Mouse (Mus musculus): ENCODE data around the gene Tmem247. TPM values are rescaled to one million over a fixed set of nuclear protein-coding genes. Genes with fewer than 3 reads are reported as not detected.

Tmem247 gene
- polyA plus RNA-seq, 1 experiment from 2014 or later = not detected

DNA sequence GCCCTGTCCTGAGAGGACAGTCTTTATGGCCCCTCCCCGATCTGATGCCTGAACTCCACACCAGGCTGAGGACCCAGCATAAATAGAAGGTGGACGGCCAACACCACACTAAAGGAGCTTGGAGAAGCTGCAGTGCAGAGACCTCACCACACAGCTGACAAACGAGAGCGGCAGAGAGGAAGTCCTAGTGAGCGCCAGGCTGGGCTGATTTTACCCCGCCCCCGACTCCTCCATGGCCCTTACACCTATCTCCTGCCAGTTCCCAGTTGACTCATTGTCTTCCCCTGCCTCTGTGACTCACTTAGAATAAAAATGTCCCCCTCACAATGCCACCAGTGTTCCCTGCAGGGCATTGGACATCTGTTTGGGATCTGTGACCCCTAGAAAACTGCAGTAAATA, 13.6 kb upstream of the Tmem247 start:
- WGBS = 51% methylated on average over 7 of the region's 7 CpGs
- no peak for ATAC-seq

DNA sequence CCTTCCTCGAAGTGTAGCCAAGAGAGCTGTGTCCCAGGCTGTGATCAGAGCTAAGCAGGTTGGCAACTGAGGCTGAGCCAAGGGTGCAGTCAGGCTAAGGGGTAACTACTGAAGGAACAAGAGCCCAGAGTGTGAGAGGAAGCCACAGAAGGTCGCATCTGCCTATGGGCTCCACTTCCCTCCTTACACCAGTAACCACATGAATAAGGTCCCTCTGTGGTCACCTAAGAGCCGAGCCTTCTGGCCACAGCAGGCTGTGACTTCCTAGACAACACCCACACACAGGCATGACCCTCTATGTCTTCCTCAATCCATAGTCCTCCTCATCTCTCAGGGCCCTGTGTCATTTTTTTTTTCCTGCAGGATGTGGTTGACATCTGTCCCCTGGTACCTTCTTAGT, 12.9 kb upstream of the Tmem247 start:
- Histone ChIP-seq H3K4me1 (peaks cover 31% of the 10 kb centered on the region), H3K4me3 (no peak overlapping the region), H3K4me2 (no peak overlapping the region), H3K27me3 (no peaks in the 10 kb centered on the region), H3K9ac (no peak overlapping the region), H3K9me3 (replicated peaks) (no peaks in the 10 kb centered on the region), H3K36me3 (ENCODE audit: poor library complexity, severe bottlenecking) (no peaks in the 10 kb centered on the region), H3K27ac (no peak overlapping the region)
- ATAC-seq = no peak
- WGBS = 77% methylated on average over 3 of the region's 3 CpGs

More for the DNA sequence above, 13.6 kb upstream of the Tmem247 start:
- Histone ChIP-seq H3K9me3 (replicated peaks) (no peaks in the 10 kb centered on the region), H3K9ac (no peak overlapping the region), H3K4me1 (peaks cover 31% of the 10 kb centered on the region), H3K36me3 (ENCODE audit: poor library complexity, severe bottlenecking) (no peaks in the 10 kb centered on the region), H3K4me3 (no peak overlapping the region), H3K27ac (no peak overlapping the region), H3K27me3 (no peaks in the 10 kb centered on the region), H3K4me2 (no peak overlapping the region)

DNA sequence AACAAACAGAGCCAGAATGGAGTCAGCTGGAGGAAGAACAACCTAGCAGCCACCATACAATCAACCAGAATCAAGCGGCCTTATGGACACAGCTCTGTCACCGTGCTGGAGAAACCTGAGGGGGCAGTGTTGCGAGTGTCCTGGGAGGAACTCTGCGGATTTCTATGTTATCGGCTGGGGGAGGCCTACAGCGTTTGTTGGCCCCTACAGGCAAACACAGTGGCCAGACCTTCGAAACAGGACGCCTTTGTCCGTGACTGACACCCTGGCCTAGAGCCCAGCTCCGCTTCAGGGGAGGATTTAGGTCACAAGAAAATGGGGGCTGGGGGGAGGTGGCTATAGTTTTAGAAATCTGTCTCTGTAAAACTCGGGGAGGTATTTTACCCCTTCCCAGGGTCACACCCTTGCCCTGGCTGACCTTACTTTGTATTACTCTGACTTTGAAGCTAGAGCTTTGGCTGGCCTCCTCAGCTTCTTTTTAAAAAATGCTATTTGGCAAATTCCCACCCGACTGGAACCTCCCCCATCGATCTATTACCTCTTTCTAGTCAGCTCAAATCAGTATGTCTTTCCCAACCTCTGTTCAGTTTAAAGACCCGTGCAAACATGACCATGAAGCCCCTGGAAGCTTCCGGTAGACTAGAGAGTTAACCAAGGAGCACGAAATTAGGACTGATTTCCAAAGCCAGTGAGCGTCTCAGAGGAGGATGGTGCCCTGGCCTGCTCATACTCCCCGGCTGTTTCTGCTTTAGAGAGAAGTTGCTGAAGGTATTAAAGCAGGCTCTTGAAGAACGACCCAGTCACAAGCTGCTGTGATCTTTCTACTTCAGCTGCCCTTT, 11.6 kb upstream of the Tmem247 start:
- peak overlapping the region; percentile 26 for H3K9ac ChIP-seq
- ATAC-seq = peak; percentile 81

DNA sequence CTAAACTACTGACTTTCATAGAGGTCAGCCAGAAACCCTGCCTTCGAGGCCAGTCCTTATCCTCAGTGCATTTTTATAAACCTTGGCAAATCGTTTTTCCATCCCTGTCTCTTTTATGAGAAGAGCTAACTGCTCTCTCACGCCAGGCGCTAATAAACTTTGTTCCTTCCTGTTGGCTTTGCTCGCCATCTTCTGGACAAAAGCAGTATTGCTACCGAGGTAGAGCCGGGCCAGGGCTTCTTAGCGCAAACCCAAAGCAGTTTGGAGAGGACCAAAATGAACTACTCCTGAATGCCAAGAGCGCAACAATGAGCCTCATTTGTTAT, 11.0 kb upstream of the Tmem247 start:
- no peak overlapping the region for H3K4me3 ChIP-seq
- no peaks in the 10 kb centered on the region for H3K27me3 ChIP-seq
- no peaks in the 10 kb centered on the region for H3K9me3 ChIP-seq (replicated peaks)
- peak overlapping the region; percentile 84; the same call in 1 of the 2 replicates for H3K27ac ChIP-seq
- peak overlapping the region; percentile 27 for H3K4me2 ChIP-seq
- no peaks in the 10 kb centered on the region for H3K36me3 ChIP-seq (ENCODE audit: poor library complexity, severe bottlenecking)
- peak; percentile 64 for ATAC-seq
- WGBS = 4% methylated on average over 9 of the region's 9 CpGs
- H3K9ac ChIP-seq = peak overlapping the region; percentile 26; the same call in 1 of the 2 replicates
- H3K4me1 ChIP-seq = peaks cover 27% of the 10 kb centered on the region

More for the DNA sequence above, 11.6 kb upstream of the Tmem247 start:
- Histone ChIP-seq H3K9me3 (replicated peaks) (no peaks in the 10 kb centered on the region), H3K4me1 (peaks cover 31% of the 10 kb centered on the region), H3K27me3 (no peaks in the 10 kb centered on the region), H3K36me3 (ENCODE audit: poor library complexity, severe bottlenecking) (no peaks in the 10 kb centered on the region), H3K4me3 (no peak overlapping the region), H3K4me2 (peak overlapping the region; percentile 27), H3K27ac (peak overlapping the region; percentile 84)
- 17% methylated on average over 19 of the region's 19 CpGs for WGBS

DNA sequence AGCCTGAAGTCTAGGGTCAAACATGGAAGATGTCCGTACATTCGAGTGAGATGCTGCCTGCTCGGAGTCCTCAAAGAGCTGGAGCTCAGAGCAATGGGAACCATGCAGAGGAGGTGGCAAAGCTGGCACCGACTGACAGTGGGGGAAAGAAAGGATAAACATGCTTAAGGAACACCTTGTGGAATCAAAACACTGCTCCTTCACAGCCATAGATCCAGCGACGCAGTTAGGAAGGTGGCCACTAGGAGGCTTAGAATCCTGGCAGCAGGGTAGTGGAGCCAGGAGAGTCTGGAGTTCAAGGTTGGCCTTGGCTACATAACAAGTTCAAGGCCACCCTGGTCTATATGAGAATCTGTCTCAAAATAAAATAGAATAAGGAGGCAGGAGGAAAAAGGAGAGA, 10.5 kb upstream of the Tmem247 start:
- no peaks in the 10 kb centered on the region for H3K9me3 ChIP-seq (replicated peaks)
- no peak overlapping the region for H3K4me2 ChIP-seq
- H3K27ac ChIP-seq = no peak overlapping the region
- H3K9ac ChIP-seq = no peak overlapping the region
- no peaks in the 10 kb centered on the region for H3K27me3 ChIP-seq
- H3K4me1 ChIP-seq = peaks cover 27% of the 10 kb centered on the region
- 35% methylated on average over 6 of the region's 6 CpGs for WGBS
- no peak for ATAC-seq
- H3K36me3 ChIP-seq (ENCODE audit: poor library complexity, severe bottlenecking) = no peaks in the 10 kb centered on the region
- no peak overlapping the region for H3K4me3 ChIP-seq

DNA sequence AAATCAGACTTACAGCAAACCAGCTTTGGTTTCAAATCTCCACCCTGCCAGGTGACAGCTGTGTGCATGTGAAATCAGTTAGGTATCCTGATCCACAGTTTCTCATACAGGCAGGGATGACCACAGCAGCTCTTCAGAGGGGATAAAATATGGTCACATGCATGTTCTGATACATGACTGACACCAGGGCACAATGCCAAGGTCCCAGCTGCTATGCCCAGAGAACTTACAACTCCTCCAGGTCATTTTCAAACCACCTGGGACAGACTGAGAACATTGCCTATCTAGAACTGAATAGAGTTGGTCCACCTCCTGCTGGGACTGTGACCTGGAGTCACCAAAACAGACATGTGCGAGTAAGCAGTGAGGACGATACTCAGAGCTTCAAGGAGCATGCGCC, 10.1 kb upstream of the Tmem247 start:
- Histone ChIP-seq H3K36me3 (ENCODE audit: poor library complexity, severe bottlenecking) (no peaks in the 10 kb centered on the region), H3K4me1 (peaks cover 27% of the 10 kb centered on the region), H3K9ac (no peak overlapping the region), H3K27me3 (no peaks in the 10 kb centered on the region), H3K4me2 (no peak overlapping the region), H3K27ac (no peak overlapping the region), H3K9me3 (replicated peaks) (no peaks in the 10 kb centered on the region), H3K4me3 (no peak overlapping the region)
- 81% methylated on average over 3 of the region's 3 CpGs for WGBS
- no peak for ATAC-seq

DNA sequence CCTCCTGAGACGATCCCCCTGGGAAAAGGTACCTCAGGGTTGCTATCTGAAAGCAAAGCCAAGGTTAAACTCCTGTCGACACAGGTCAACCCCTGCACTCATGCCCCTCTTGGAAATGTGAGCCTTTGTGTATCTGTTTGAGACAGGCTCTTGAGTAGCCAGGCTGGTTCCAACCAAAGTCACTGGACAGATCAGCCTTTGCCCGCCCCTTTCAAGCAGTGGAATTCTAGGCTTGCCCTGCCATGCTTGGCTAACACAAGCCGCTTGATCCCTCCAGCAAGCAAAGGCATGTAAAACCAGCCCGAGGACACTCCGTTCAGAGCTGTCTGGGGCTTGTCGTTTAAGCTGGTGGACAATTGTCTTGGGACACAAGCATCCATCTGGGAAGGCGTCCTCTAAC, 8.8 kb upstream of the Tmem247 start:
- ATAC-seq = no peak
- Histone ChIP-seq H3K9me3 (replicated peaks) (no peaks in the 10 kb centered on the region), H3K27me3 (no peaks in the 10 kb centered on the region), H3K36me3 (ENCODE audit: poor library complexity, severe bottlenecking) (no peaks in the 10 kb centered on the region), H3K4me1 (peaks cover 27% of the 10 kb centered on the region), H3K4me2 (no peak overlapping the region), H3K27ac (no peak overlapping the region), H3K4me3 (no peak overlapping the region), H3K9ac (no peak overlapping the region)
- WGBS = 83% methylated on average over 8 of the region's 8 CpGs

DNA sequence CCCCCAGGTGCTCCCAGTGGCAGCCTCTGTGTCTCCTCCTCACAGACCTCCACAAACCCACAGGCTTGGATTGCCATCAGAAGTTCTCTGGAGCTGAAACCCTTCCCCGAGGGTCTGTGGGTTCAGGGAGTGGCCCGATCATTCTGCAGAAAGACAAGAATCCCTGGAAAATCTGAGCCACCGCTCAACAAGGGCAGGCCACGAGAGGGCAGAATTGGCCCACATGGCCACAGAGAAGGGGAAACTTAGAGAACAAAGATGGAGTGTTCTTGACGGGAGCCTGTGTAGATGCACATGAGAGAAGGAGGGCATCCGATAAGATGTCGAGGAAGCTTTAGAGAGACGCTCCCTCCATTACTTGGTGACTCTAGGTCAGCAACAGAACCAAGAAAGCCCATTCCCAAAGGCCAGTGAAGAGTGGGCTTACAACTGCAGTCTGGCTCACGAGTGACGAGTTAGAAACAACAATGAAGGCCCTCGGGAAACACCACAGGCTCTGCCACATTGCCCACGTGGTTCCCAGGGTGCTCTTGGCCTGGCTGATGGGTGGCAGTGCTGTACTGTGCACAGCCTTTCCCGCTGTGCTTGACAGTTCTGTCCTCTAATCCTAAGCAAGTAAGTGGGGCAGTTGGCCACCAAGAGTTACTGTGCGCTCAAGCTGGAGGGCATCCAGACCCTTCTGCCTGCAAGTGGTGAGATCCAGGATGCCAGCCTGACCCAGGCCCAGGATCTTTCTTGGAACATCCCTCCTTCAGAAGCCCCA, 7.2 kb upstream of the Tmem247 start:
- ATAC-seq = no peak
- H3K4me2 ChIP-seq = no peak overlapping the region
- no peak overlapping the region for H3K4me3 ChIP-seq
- H3K27me3 ChIP-seq = no peaks in the 10 kb centered on the region
- H3K9me3 ChIP-seq (replicated peaks) = no peaks in the 10 kb centered on the region
- H3K27ac ChIP-seq = no peak overlapping the region
- WGBS = 71% methylated on average over 14 of the region's 14 CpGs
- no peak overlapping the region for H3K9ac ChIP-seq
- no peaks in the 10 kb centered on the region for H3K36me3 ChIP-seq (ENCODE audit: poor library complexity, severe bottlenecking)
- H3K4me1 ChIP-seq = peaks cover 11% of the 10 kb centered on the region

DNA sequence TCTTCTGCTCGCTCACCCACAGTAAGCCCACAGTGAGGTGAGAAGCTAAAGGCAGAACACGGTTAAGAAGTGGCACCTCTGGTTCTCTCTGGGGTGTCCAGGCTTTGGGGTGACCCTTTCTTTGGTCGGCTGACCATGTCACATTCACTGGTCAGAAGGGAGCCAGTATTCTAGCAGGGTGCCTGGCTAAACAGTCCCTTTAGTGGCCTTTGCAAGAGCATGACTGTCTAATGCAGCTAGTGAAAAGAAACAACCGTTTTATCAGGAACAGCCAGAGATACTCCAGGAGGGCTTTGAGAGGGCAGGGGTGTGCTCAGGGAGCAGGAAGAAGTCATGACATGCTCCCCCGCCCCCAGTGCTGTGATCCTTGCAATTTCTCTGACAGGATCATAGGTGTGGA, 5.9 kb upstream of the Tmem247 start:
- Histone ChIP-seq H3K9me3 (replicated peaks) (no peaks in the 10 kb centered on the region), H3K27ac (no peak overlapping the region), H3K4me2 (no peak overlapping the region), H3K4me1 (no peaks in the 10 kb centered on the region), H3K4me3 (no peak overlapping the region), H3K9ac (no peak overlapping the region), H3K36me3 (ENCODE audit: poor library complexity, severe bottlenecking) (no peaks in the 10 kb centered on the region), H3K27me3 (no peaks in the 10 kb centered on the region)
- 65% methylated on average over 5 of the region's 5 CpGs for WGBS
- ATAC-seq = no peak

DNA sequence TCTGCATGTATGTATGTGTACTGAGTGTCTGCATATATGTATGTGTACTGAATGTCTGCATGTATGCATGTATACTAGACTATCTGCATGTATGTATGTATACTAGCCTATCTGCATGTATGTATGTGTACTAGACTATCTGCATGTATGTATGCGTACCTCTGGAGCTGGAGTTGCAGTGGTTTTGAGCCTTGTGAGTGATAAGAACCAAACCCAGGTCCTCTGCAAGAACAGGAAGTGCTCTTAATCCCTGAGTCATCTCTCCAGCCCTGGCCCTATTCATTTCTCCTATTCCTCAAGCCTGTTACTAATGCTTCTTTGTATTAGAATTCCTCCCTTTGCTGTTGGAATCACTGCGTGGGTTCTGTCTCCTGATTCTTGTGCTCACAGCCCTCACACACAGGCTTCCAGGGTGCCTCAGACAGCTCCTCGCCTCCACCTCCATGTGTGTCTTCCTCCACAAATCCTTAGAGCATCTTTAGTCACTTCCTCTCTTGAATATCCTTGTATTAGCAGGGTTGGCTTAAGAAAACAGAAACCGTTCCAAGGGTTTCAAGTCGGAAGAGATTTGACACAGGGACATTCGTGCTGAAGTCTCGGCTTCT, 4.0 kb upstream of the Tmem247 start:
- H3K9ac ChIP-seq = no peak overlapping the region
- H3K4me2 ChIP-seq = no peak overlapping the region
- no peaks in the 10 kb centered on the region for H3K9me3 ChIP-seq (replicated peaks)
- no peak overlapping the region for H3K4me3 ChIP-seq
- no peak overlapping the region for H3K27ac ChIP-seq
- no peaks in the 10 kb centered on the region for H3K27me3 ChIP-seq
- 84% methylated on average over 7 of the region's 7 CpGs for WGBS
- no peaks in the 10 kb centered on the region for H3K36me3 ChIP-seq (ENCODE audit: poor library complexity, severe bottlenecking)
- ATAC-seq = no peak
- H3K4me1 ChIP-seq = no peaks in the 10 kb centered on the region

DNA sequence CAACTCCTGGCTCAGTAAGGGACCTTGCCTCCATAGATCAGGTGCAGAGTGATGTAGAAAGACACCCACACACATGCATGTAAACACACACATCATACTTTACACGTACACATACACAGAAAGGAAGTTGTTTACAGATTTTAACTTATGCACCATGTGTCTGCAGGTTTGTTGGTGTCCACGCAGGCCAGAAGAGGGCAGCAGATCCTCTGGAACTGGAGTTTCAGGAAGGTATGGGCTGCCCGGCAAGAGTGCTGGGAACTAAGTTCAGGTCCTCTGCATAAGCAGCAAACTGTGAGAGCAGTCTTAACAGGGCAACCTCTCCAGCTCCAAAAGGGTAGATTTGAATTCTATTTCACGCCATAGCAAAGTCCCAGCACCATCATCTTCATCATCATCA, 1.6 kb upstream of the Tmem247 start:
- 0 out of 2 replicates have a peak, but pooled peaks cover 4% of the 10 kb centered on the region for H3K9me3 ChIP-seq (replicated peaks)
- no peak overlapping the region for H3K4me2 ChIP-seq
- no peak for ATAC-seq
- H3K4me1 ChIP-seq = no peaks in the 10 kb centered on the region
- 90% methylated on average over 4 of the region's 4 CpGs for WGBS
- H3K9ac ChIP-seq = no peak overlapping the region
- no peak overlapping the region for H3K4me3 ChIP-seq
- no peaks in the 10 kb centered on the region for H3K27me3 ChIP-seq
- H3K36me3 ChIP-seq (ENCODE audit: poor library complexity, severe bottlenecking) = no peaks in the 10 kb centered on the region
- no peak overlapping the region for H3K27ac ChIP-seq

DNA sequence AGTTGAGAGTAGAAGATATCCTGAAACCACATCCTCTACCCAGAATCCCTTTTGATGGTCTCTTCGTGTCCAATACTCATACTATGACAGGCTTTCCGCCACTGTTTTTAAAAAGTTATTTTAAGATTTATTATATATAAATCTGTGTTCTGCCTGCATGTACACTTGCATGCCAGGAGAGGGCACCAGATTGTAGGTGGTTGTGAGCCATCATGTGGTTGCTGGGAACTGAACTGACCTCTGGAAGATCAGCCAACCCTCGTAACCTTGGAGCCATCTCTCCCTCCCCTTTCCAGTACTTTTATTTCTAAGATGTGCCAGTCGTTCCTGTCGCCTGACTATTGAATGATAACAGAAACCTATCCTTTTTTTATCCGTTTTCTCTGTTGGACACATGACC, 1.6 kb downstream of the Tmem247 start:
- ATAC-seq = no peak

More for the DNA sequence above, 1.6 kb downstream of the Tmem247 start:
- H3K27me3 ChIP-seq = no peaks in the 10 kb centered on the region
- no peaks in the 10 kb centered on the region for H3K36me3 ChIP-seq (ENCODE audit: poor library complexity, severe bottlenecking)
- no peak overlapping the region for H3K9ac ChIP-seq
- no peaks in the 10 kb centered on the region for H3K4me1 ChIP-seq
- H3K4me2 ChIP-seq = no peak overlapping the region
- no peak overlapping the region for H3K4me3 ChIP-seq
- 0 out of 2 replicates have a peak, but pooled peaks cover 4% of the 10 kb centered on the region for H3K9me3 ChIP-seq (replicated peaks)
- no peak overlapping the region for H3K27ac ChIP-seq
- WGBS = 78% methylated on average over 6 of the region's 6 CpGs

All from forebrain, embryonic 13.5 days (tissue).